Mouse (Mus musculus) brain, embryonic 18.5 days (tissue): ENCODE results near the gene Tmem98.
A peak's percentile ranks its signal among the peaks of the same experiment; 100 is the strongest.

Experiments
- DNase-seq: peaks from one replicate; pipeline ENCODE4 v3.0.0-alpha.2; 2012; ENCODE audit warnings: low read depth, low spot score

Gene Tmem98

DNA sequence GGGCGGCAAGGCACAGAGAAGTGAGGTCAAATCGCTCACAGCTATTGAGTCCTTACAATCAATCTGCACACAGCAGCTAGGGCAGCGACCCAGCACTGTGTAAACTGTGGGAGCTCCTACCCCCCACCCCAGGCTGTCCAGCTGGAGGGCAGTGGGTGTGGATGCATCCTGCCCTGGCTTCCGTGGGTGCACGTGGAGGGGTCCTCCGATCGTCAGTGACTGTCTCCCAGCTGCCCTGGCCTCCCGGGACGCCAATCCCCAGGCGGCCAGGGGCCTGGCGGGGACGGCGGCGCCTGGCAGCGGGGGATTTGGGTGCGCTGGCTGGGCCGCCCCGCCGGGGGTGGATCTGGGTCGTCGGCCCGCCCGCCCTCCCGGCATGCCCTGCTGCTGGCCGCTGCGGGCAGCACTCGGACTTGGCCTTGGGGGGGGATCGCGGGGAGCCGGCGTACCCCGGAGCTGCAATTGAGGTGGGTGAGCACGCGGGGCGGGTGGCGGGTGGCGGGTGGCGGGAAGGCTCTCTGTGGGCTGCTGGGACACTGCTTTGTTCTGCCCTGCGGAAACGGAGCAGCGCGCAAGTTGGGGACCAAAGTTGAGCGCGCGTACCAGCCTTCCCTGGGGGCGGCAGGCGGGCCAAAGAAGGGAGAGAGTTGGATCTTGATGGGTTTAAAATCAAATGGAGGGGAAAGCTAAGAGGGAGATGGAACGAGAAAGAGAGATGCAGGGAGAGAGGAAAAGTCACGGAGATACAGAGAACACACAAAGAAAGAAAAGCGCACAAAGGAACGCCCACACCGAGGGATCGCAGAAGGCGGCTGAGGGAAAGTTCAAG is at the start of gene Tmem98:
Gene Tmem98 (plus strand): TSS at position 183 of the 829 bp plus-strand sequence.
- no peak for DNase-seq

GRCm38 (mm10) chr11:80761285-80761974 is 48.5 kb upstream of the Tmem98 start:
- DNase-seq = no peak

- DNase-seq = no peak
Measured at GRCm38 (mm10) chr11:80762066-80762465, 47.9 kb upstream of the Tmem98 start.

- no peak for DNase-seq
Measured at GRCm38 (mm10) chr11:80766068-80766467, 43.9 kb upstream of the Tmem98 start.

DNA sequence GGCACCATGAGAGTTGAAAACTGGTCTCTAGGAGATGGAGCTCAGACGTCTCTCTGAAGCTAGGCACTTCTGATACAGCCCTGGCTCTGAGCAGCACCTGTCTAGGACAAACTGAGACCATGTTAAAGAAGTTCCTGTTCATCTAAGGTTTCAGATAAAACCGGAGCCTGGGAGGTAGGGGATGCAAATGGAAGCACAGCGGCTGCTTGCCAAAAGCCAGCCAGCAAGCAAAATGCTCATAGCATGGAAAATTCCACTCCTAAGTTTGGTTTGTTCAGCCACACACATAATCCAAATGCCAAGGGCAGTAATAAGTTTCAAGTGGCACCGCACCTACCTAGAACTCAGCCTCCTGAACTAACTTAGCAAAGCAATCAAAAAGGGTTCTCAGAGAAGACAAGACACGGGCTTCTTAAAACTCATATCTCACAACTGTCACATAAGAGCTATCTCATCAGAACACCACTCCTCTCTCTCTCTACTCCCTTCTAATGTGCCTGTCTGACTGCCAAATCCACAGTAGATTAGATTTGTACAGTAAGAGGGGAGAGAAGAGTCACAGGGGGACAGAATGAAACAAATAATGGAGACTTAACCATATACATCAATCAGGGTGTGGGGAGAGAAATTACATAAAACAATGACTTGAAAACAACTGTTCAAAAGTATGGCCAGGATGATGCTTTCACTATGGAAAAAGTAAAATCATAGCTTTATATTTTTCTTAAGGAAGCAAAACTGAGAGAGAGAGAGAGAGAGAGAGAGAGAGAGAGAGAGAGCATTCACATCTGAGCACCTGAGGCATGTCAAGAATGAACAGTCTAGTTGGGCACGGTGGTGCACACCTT is 43.3 kb upstream of the Tmem98 start:
- no peak for DNase-seq

DNA sequence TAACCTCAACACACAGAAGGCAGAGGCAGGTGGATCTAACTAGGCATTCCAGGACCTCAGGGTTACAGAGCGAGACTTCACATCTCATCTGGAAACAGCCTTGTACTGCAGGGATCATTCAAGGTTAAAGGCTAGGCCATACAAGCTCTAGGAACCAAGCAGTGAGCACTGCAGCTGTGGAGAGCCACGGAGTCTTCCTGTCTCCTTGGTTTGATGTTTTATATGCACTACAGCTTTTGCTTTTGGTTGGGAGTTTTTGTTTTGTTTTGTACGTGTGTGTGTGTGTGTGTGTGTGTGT is 42.7 kb upstream of the Tmem98 start:
- DNase-seq = no peak

DNA sequence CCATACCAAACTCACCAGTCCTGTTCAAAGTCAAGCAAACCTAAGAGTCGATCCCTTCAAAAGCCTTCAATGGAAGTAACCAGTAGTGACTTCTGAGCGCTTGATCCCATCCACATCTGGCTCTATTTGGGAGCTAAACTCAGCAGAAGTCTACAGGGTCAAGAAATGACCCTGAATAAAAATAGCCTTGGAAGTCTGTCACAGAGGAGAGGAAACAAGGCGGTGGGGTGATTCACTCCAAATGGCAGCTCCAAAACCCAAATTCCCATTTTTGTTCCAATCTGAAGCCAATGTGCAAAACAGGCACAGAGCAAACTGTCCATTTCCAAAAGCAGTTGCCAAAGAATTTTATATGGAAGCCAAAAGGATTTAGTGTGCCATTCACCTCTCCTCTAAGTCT is 38.8 kb upstream of the Tmem98 start:
- DNase-seq = no peak

DNA sequence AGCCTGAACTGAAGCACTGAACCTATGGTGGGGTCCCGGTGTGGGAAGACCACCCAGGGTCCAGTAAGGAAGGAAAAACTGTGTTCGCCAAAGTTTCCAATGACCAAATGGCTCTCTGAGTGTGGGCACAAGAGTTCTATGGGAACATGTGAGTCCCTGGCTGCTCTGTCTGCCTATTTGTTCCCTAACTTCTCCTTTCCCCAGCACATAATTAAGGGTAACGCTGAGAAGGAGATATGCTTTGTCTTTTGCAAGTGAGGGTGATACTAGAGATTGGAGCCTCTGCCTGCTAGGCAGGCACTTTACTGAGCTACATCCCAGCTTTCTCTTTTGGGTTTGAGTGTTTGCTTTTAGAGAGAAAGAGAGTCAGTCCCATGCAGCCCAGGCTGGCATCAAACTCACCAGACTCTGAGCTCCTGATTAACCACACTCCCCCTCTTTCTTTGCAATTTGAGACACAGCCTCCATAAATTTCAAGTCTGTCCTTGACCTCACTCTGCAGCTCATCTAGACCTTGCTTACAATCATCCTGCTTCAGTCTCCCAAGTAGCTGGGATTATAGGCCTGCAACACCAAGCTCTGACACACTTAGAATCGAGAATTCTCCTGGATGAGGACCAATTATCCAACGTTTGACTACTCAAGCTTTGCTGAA is 38.3 kb upstream of the Tmem98 start:
- no peak for DNase-seq

GRCm38 (mm10) chr11:80772595-80773210 is 37.3 kb upstream of the Tmem98 start:
- no peak for DNase-seq

DNA sequence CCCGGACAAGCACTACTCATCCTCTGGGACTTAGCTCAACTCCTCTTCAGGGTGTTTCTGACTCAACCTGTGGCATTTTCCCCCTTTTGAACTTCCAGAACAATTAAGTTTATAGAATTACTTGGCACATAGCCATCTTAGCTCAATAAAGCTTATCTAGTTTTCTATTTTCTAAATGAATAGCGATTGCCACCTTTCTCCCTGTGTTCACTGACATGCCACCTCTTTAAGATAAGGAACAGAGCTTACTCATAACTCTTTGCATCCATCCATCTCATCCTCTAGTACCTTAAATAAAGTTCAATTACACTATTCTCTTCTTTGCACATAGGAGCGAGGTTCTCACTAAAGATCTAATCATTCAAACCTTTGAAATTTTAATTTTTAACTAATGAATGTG is 34.4 kb upstream of the Tmem98 start:
- DNase-seq = no peak

DNA sequence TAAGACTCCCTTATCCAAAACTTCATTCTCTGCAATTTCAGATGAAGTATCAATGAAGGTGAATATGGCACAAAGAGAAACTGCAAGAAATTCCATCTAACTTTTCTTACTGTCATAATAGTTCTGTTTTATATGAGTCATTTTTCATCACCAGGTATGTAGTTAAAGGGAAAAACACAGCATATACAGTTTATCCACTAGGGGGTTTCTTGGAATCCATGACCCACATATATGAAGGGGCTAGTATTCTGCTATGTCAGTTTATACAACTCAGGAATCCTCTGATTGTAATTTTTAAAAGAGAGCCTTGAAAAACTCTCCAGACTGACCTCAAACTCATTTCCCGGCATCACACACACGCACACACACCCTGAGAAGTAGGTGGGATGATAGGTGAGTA is 32.3 kb upstream of the Tmem98 start:
- DNase-seq = no peak

GRCm38 (mm10) chr11:80778157-80778556 is 31.8 kb upstream of the Tmem98 start:
- DNase-seq = no peak

GRCm38 (mm10) chr11:80778916-80779526 is 31.0 kb upstream of the Tmem98 start:
- no peak for DNase-seq

GRCm38 (mm10) chr11:80779527-80780344 is 30.2 kb upstream of the Tmem98 start, which contains the start of gene Myo1d:
Gene Myo1d (minus strand): TSS chr11:80780025.
- peak; percentile 42 for DNase-seq

GRCm38 (mm10) chr11:80781535-80781934 is 28.4 kb upstream of the Tmem98 start:
- no peak for DNase-seq

GRCm38 (mm10) chr11:80783460-80783859 is 26.5 kb upstream of the Tmem98 start:
- DNase-seq = no peak

GRCm38 (mm10) chr11:80784294-80784743 is 25.7 kb upstream of the Tmem98 start:
- no peak for DNase-seq

GRCm38 (mm10) chr11:80785672-80786071 is 24.3 kb upstream of the Tmem98 start:
- DNase-seq = no peak

GRCm38 (mm10) chr11:80789647-80790240 is 20.2 kb upstream of the Tmem98 start:
- DNase-seq = no peak
